Mouse (Mus musculus): ENCODE measurements at regions not wholly inside any gene's neighbourhood (a gene's known extent, or its start where the extent isn't known, plus 50 kb on each side); places are given as distances from the start of the nearest gene placed in this dataset.

DNA sequence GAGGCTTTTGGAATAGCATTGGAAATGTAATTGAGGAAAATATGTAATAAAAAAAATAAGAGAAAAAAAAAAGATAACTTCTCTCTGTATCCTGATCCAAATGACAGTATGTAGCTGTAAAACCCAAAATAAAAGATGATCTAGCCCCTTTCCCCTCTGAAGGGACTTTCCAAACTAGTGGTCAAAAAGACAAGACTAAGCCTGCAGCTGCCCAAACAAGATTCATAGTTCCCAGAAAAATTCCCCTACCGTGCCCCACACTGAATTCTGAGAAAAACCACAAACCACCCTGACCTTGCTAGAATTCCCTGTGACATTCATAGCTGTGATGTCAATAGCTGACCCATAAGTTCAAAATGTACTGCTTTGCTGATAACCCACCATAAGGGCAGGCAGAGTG, 69.2 kb upstream of the Ppp6c start:
- no peak for DNase-seq
- Histone ChIP-seq H3K4me3 (ENCODE audit: insufficient read depth, low read depth, low read length) (no peak overlapping the region), H3K27ac (ENCODE audit: insufficient read depth, low read depth, low read length) (no peak overlapping the region), H3K36me3 (ENCODE audit: control insufficient read depth, insufficient read depth, low read length) (no peaks in the 10 kb centered on the region), H3K27me3 (replicated peaks; ENCODE audit: control insufficient read depth, insufficient read depth, low read length) (no peaks in the 10 kb centered on the region), H3K4me1 (ENCODE audit: control insufficient read depth, insufficient read depth, low read length) (no peaks in the 10 kb centered on the region)
- no peak for TF ChIP-seq CTCF (conservative IDR thresholded peaks at IDR 0.05; ENCODE audit: insufficient read depth, insufficient read length, low read depth, low read length)
- no peak for TF ChIP-seq POLR2A (IDR thresholded peaks at IDR 0.05; ENCODE audit: low read depth, low read length)
- 67% methylated on average over 1 of the region's 1 CpGs for WGBS

DNA sequence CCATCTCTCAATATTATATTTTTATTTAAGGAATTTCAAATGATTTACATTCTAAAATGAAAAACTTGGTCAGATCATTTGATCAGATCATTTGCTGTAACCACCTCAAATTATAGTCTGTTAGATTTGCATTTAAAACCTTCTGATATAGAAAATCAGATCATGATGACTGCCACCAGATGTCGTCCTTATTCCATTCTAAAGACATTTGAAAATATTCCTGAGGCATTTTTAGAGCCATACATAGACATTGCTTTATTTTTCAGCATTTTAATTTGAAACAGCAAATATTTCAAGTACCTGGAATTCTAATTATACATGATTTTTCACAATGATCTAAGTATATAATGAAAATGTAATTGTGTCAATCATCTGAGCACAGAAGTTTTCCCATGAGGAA, 52.0 kb upstream of the Ppp6c start:
- Histone ChIP-seq H3K4me3 (ENCODE audit: insufficient read depth, low read depth, low read length) (no peak overlapping the region), H3K27me3 (replicated peaks; ENCODE audit: control insufficient read depth, insufficient read depth, low read length) (no peaks in the 10 kb centered on the region), H3K36me3 (ENCODE audit: control insufficient read depth, insufficient read depth, low read length) (no peaks in the 10 kb centered on the region), H3K4me1 (ENCODE audit: control insufficient read depth, insufficient read depth, low read length) (no peaks in the 10 kb centered on the region), H3K27ac (ENCODE audit: insufficient read depth, low read depth, low read length) (no peak overlapping the region)
- 40% methylated on average over 1 of the region's 1 CpGs for WGBS
- no peak for DNase-seq
- TF ChIP-seq CTCF (conservative IDR thresholded peaks at IDR 0.05; ENCODE audit: insufficient read depth, insufficient read length, low read depth, low read length) = no peak
- TF ChIP-seq POLR2A (IDR thresholded peaks at IDR 0.05; ENCODE audit: low read depth, low read length) = no peak
